Mouse (Mus musculus) MEL (cell line): ENCODE results near the gene Apba1. TPM values are rescaled to one million over a fixed set of nuclear protein-coding genes. Genes with fewer than 3 reads are reported as not detected.

Experiments
- DNase-seq: peaks from one replicate; pipeline ENCODE4 v3.0.0; 2011; ENCODE audit warnings: low read depth, low spot score
- H3K27ac ChIP-seq: 2 replicates; pipeline ENCODE4 v1.5.1; 2012; ENCODE audit warnings: low read depth, mild to moderate bottlenecking, control low read depth, low read length, moderate library complexity; ENCODE audit not compliant: control insufficient read depth
- H3K27me3 ChIP-seq, 2 experiments: fragments of 150-350 bp in 1 of 2; sonication (generic) in 1 of 2; 2 replicates each; pipeline ENCODE4 v1.6.1; 2012; ENCODE audit warnings: low read length in 2 of 2, mild to moderate bottlenecking in 2 of 2, improper control_type of control experiment in 1 of 2, moderate library complexity in 1 of 2; ENCODE audit not compliant: insufficient read depth in 2 of 2, control insufficient read depth in 1 of 2
- H3K36me3 ChIP-seq, 2 experiments: 2 replicates each; pipeline ENCODE4 v1.6.1; 2012 to 2014; ENCODE audit warnings: low read length in 2 of 2, improper control_type of control experiment in 1 of 2, inconsistent platforms in 1 of 2, mild to moderate bottlenecking in 1 of 2; ENCODE audit not compliant: insufficient read depth in 2 of 2, control insufficient read depth in 1 of 2
- H3K4me1 ChIP-seq, 2 experiments: fragments of 150-350 bp in 1 of 2; sonication (generic) in 1 of 2; 2 replicates each; pipeline ENCODE4 v1.6.1; 2012; ENCODE audit warnings: low read length in 2 of 2, improper control_type of control experiment in 1 of 2, mild to moderate bottlenecking in 1 of 2; ENCODE audit not compliant: insufficient read depth in 2 of 2, control insufficient read depth in 1 of 2
- H3K4me3 ChIP-seq, 2 experiments: fragments of 150-350 bp in 1 of 2; sonication (generic) in 1 of 2; 2 replicates each; pipeline ENCODE4 v1.5.1; 2012; ENCODE audit warnings: low read depth in 2 of 2, low read length in 2 of 2, mild to moderate bottlenecking in 2 of 2, moderate library complexity in 2 of 2, control low read depth in 1 of 2, improper control_type of control experiment in 1 of 2; ENCODE audit not compliant: control insufficient read depth in 1 of 2, insufficient read depth in 1 of 2
- H3K79me2 ChIP-seq: 2 replicates; pipeline ENCODE4 v1.6.1; 2012; ENCODE audit warnings: mild to moderate bottlenecking, low read length, moderate library complexity; ENCODE audit not compliant: control insufficient read depth, poor library complexity, insufficient read depth
- H3K9ac ChIP-seq: 2 replicates; pipeline ENCODE4 v1.6.1; 2012; ENCODE audit warnings: low read depth, mild to moderate bottlenecking, control low read depth, low read length, moderate library complexity; ENCODE audit not compliant: control insufficient read depth, poor library complexity, severe bottlenecking
- H3K9me3 ChIP-seq: fragments of 150-350 bp; sonication (generic); replicated peaks from 2 replicates; pipeline ENCODE4 v1.6.1; 2012; ENCODE audit warnings: mild to moderate bottlenecking, low read length, improper control_type of control experiment, moderate library complexity; ENCODE audit not compliant: insufficient read depth
- BHLHE40 ChIP-seq: IDR thresholded peaks from 2 replicates; pipeline ENCODE4 v1.6.1; 2012; ENCODE audit warnings: low read depth, mild to moderate bottlenecking, inconsistent platforms, low read length, improper control_type of control experiment, borderline replicate concordance
- CHD1 ChIP-seq: IDR thresholded peaks from 2 replicates; pipeline ENCODE4 v1.6.1; 2012; ENCODE audit warnings: low read depth, mild to moderate bottlenecking, inconsistent platforms, low read length, improper control_type of control experiment
- ELF1 ChIP-seq: IDR thresholded peaks from 2 replicates; pipeline ENCODE4 v1.6.1; 2014; ENCODE audit warnings: low read depth, mild to moderate bottlenecking, inconsistent platforms, low read length, improper control_type of control experiment, moderate library complexity
- EP300 ChIP-seq, 2 experiments: IDR thresholded peaks; 2 replicates each; pipeline ENCODE4 v1.6.1; 2011; ENCODE audit warnings: improper control_type of control experiment in 2 of 2, low read length in 2 of 2, low read depth in 1 of 2, mild to moderate bottlenecking in 1 of 2
- ETS1 ChIP-seq: IDR thresholded peaks from 2 replicates; pipeline ENCODE4 v1.6.1; 2012; ENCODE audit warnings: low read depth, mild to moderate bottlenecking, inconsistent platforms, low read length, improper control_type of control experiment, moderate library complexity
- GABPA ChIP-seq: IDR thresholded peaks from 2 replicates; pipeline ENCODE4 v1.6.1; 2012; ENCODE audit warnings: low read depth, mild to moderate bottlenecking, inconsistent platforms, low read length, improper control_type of control experiment, moderate library complexity
- GATA1 ChIP-seq: IDR thresholded peaks from 2 replicates; pipeline ENCODE4 v1.6.1; 2011; ENCODE audit warnings: low read depth, low read length, improper control_type of control experiment
- HCFC1 ChIP-seq: IDR thresholded peaks from 2 replicates; pipeline ENCODE4 v1.6.1; 2012; ENCODE audit warnings: low read depth, mild to moderate bottlenecking, inconsistent platforms, low read length, improper control_type of control experiment, moderate library complexity
- KAT2A ChIP-seq: conservative IDR thresholded peaks from 2 replicates; pipeline ENCODE4 v1.6.1; 2012; ENCODE audit warnings: low read depth, low read length, improper control_type of control experiment, inconsistent platforms
- MAFK ChIP-seq: IDR thresholded peaks from 2 replicates; pipeline ENCODE4 v1.6.1; 2011; ENCODE audit warnings: low read depth, mild to moderate bottlenecking, low read length, improper control_type of control experiment, borderline replicate concordance
- MAX ChIP-seq: IDR thresholded peaks from 2 replicates; pipeline ENCODE4 v1.6.1; 2011; ENCODE audit warnings: low read length, improper control_type of control experiment
- MXI1 ChIP-seq: IDR thresholded peaks from 2 replicates; pipeline ENCODE4 v1.6.1; 2011; ENCODE audit warnings: mild to moderate bottlenecking, low read depth, low read length, improper control_type of control experiment
- MYC ChIP-seq: IDR thresholded peaks from 2 replicates; pipeline ENCODE4 v1.6.1; 2011; ENCODE audit warnings: low read depth, mild to moderate bottlenecking, low read length, improper control_type of control experiment, moderate library complexity
- NRF1 ChIP-seq: IDR thresholded peaks from 2 replicates; pipeline ENCODE4 v1.6.1; 2014; ENCODE audit warnings: low read depth, mild to moderate bottlenecking, inconsistent platforms, low read length, improper control_type of control experiment, moderate library complexity; ENCODE audit not compliant: poor library complexity, insufficient read depth, severe bottlenecking
- POLR2A ChIP-seq, 2 experiments: IDR thresholded peaks; 2 replicates each; pipeline ENCODE4 v1.6.1; 2011 to 2012; ENCODE audit warnings: low read length in 2 of 2, mild to moderate bottlenecking in 2 of 2, control low read depth in 1 of 2, improper control_type of control experiment in 1 of 2, low read depth in 1 of 2, moderate library complexity in 1 of 2; ENCODE audit not compliant: control insufficient read depth in 1 of 2, insufficient read depth in 1 of 2, poor library complexity in 1 of 2
- POLR2AphosphoS5 ChIP-seq: IDR thresholded peaks from 2 replicates; pipeline ENCODE4 v1.6.1; 2012; ENCODE audit warnings: low read depth, borderline replicate concordance, mild to moderate bottlenecking, inconsistent platforms, low read length, moderate library complexity, mixed read lengths
- RCOR1 ChIP-seq: IDR thresholded peaks from 2 replicates; pipeline ENCODE4 v1.6.1; 2012; ENCODE audit warnings: low read depth, mild to moderate bottlenecking, inconsistent platforms, low read length, improper control_type of control experiment
- SMC3 ChIP-seq: IDR thresholded peaks from 2 replicates; pipeline ENCODE4 v1.6.1; 2011; ENCODE audit warnings: low read depth, low read length, improper control_type of control experiment
- TAL1 ChIP-seq: IDR thresholded peaks from 2 replicates; pipeline ENCODE4 v1.6.1; 2012; ENCODE audit warnings: mild to moderate bottlenecking, inconsistent platforms, low read length, moderate library complexity, mixed read lengths
- UBTF ChIP-seq: IDR thresholded peaks from 2 replicates; pipeline ENCODE4 v1.6.1; 2012; ENCODE audit warnings: low read depth, mild to moderate bottlenecking, inconsistent platforms, low read length, improper control_type of control experiment, moderate library complexity, borderline replicate concordance; ENCODE audit not compliant: insufficient read depth
- USF1 ChIP-seq: IDR thresholded peaks from 2 replicates; pipeline ENCODE4 v1.6.1; 2014; ENCODE audit warnings: low read depth, mild to moderate bottlenecking, inconsistent platforms, low read length, improper control_type of control experiment, moderate library complexity
- USF2 ChIP-seq, 2 experiments: IDR thresholded peaks; 2 replicates each; pipeline ENCODE4 v1.6.1; 2011 to 2012; ENCODE audit warnings: improper control_type of control experiment in 2 of 2, low read length in 2 of 2, borderline replicate concordance in 1 of 2, inconsistent platforms in 1 of 2, low read depth in 1 of 2, mild to moderate bottlenecking in 1 of 2; ENCODE audit not compliant: insufficient read depth in 1 of 2
- ZC3H11A ChIP-seq: IDR thresholded peaks from 2 replicates; pipeline ENCODE4 v1.6.1; 2012; ENCODE audit warnings: low read depth, mild to moderate bottlenecking, inconsistent platforms, low read length, improper control_type of control experiment
- polyA plus RNA-seq, 2 experiments: library from polyadenylated mRNA; stranded (reverse) in 1 of 2; unstranded in 1 of 2; fragments of >175 nt in 1 of 2; fragments of >200 nt in 1 of 2; gene quantifications; 2 replicates each; pipeline versions ENCODE4 v1.2.1 to v1.2.4; 2012; ENCODE audit warnings: low replicate concordance in 2 of 2, low read depth in 1 of 2; ENCODE audit not compliant: insufficient read length in 2 of 2, insufficient read depth in 1 of 2, missing spikeins in 1 of 2
- total RNA-seq: library from RNA; depleted of rRNA; stranded (reverse); fragments of 300-350 nt; gene quantifications from 2 replicates; pipeline ENCODE4 v1.2.3, GENCODE M21; 2012

Apba1 gene
- total and polyA plus RNA-seq, 3 experiments: under 0.01 to 0.03 TPM; not detected in 1

- DNase-seq: no peak
Measured at GRCm38 (mm10) chr19:23968862-23969225, 210.2 kb downstream of the Apba1 start.

DNA sequence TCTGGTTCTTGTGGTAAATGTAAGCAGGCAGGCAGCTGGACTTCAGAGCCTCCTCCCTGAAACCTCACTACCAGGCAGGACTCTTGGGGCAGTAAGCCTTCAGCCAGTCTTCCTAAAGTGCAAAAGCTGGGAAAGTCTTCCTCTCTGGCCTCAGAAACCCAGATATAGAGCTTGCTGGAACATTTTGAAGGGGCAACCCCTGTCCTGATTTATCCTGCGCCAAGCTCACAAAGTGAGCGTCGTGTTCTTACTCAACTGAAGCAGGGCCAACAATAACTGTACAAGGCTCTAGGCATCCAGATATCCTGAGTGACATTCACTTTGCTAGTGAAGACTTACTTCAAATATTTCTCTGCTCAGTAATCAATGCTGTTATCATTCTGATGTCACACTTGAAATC lies 211.7 kb downstream of the Apba1 start:
- no peak overlapping the region for H3K4me3 ChIP-seq
- no peaks in the 10 kb centered on the region for H3K4me1 ChIP-seq
- H3K27me3 ChIP-seq: no peaks in the 10 kb centered on the region
- H3K9me3 ChIP-seq: no peaks in the 10 kb centered on the region
- no peaks in the 10 kb centered on the region for H3K79me2 ChIP-seq
- DNase-seq: no peak
- H3K9ac ChIP-seq: no peak overlapping the region
- TF ChIP-seq ETS1 (no peak), RCOR1 (no peak), SMC3 (no peak), ZC3H11A (no peak), ELF1 (no peak), MYC (no peak), POLR2AphosphoS5 (no peak), NRF1 (no peak), MXI1 (no peak), USF1 (no peak), GATA1 (no peak), POLR2A (IDR thresholded peaks at IDR 0.05; ENCODE audit: control insufficient read depth in 1 of 2, insufficient read depth in 1 of 2, low read depth in 1 of 2, low read length in 2 of 2, poor library complexity in 1 of 2) (no peak), TAL1 (no peak), BHLHE40 (no peak), MAFK (no peak), GABPA (no peak), EP300 (IDR thresholded peaks at IDR 0.05; ENCODE audit: low read depth in 1 of 2, low read length in 2 of 2) (no peak), HCFC1 (no peak), KAT2A (no peak)
- H3K27ac ChIP-seq: no peak overlapping the region
- no peaks in the 10 kb centered on the region for H3K36me3 ChIP-seq

More at GRCm38 (mm10) chr19:23968862-23969225, 210.2 kb downstream of the Apba1 start:
- Histone ChIP-seq H3K36me3 (no peaks in the 10 kb centered on the region), H3K27me3 (no peaks in the 10 kb centered on the region), H3K27ac (no peak overlapping the region), H3K4me3 (no peak overlapping the region), H3K79me2 (no peaks in the 10 kb centered on the region)
- TF ChIP-seq UBTF: no peak
- no peak for TF ChIP-seq MAX
- TF ChIP-seq USF2 (IDR thresholded peaks at IDR 0.05; ENCODE audit: borderline replicate concordance in 1 of 2, insufficient read depth in 1 of 2, low read depth in 1 of 2, low read length in 2 of 2): no peak
- TF ChIP-seq ETS1: no peak
- TF ChIP-seq CHD1: no peak
- TF ChIP-seq, all 39 proteins: peak for 0
- Histone ChIP-seq H3K4me1 (no peaks in the 10 kb centered on the region), H3K9me3 (no peaks in the 10 kb centered on the region), H3K9ac (no peak overlapping the region)
